Mouse (Mus musculus) limb, embryonic 13.5 days (tissue): ENCODE data around the gene Anapc11. TPM values are rescaled to one million over a fixed set of nuclear protein-coding genes. Genes with fewer than 3 reads are reported as not detected.

Experiments used
- ATAC-seq: fragments of 200-750 bp; cut with Nextera tagmentation; 2 replicates; pipeline ENCODE4 v1.8.0; 2017; ENCODE audit warnings: low read depth, moderate number of reproducible peaks, moderate TSS enrichment; ENCODE audit not compliant: low FRiP score
- H3K27ac ChIP-seq: fragments of 300-500 bp; sonication (generic); 2 replicates; pipeline ENCODE4 v1.5.1; 2015; ENCODE audit warnings: inconsistent platforms, mild to moderate bottlenecking, moderate library complexity
- H3K27me3 ChIP-seq: fragments of 300-500 bp; sonication (generic); 2 replicates; pipeline ENCODE4 v1.6.1; 2015; ENCODE audit warnings: mild to moderate bottlenecking, inconsistent platforms
- H3K36me3 ChIP-seq: fragments of 300-500 bp; sonication (generic); 2 replicates; pipeline ENCODE4 v1.6.1; 2015; ENCODE audit warnings: inconsistent platforms, mild to moderate bottlenecking, moderate library complexity
- H3K4me1 ChIP-seq: fragments of 300-500 bp; sonication (generic); 2 replicates; pipeline ENCODE4 v1.6.1; 2015; ENCODE audit warnings: inconsistent platforms
- H3K4me2 ChIP-seq: fragments of 300-500 bp; sonication (generic); replicated peaks from 2 replicates; pipeline ENCODE4 v1.6.1; 2015; ENCODE audit warnings: inconsistent platforms, mild to moderate bottlenecking, moderate library complexity
- H3K4me3 ChIP-seq: fragments of 300-500 bp; sonication (generic); 2 replicates; pipeline ENCODE4 v1.5.1; 2015; ENCODE audit warnings: moderate library complexity, mild to moderate bottlenecking, inconsistent platforms
- H3K9ac ChIP-seq: fragments of 300-500 bp; sonication (generic); 2 replicates; pipeline ENCODE4 v1.6.1; 2015; ENCODE audit warnings: mild to moderate bottlenecking, inconsistent platforms
- H3K9me3 ChIP-seq: fragments of 300-500 bp; sonication (generic); 2 replicates; pipeline ENCODE4 v1.6.1; 2016; ENCODE audit warnings: inconsistent platforms
- WGBS: fragments of 180-500 bp; shearing (Covaris S2); methylation state at CpG from one replicate; pipeline ENCODE4 v1.1.7; 2015; 5-methylcytosine and 5-hydroxymethylcytosine counted together
- polyA plus RNA-seq: library from polyadenylated mRNA; unstranded; fragments of >200 nt; fragmentation: Nextera tagmentation; extraction: Ambion mirVana; gene quantifications from 2 replicates; pipeline ENCODE4 v1.2.1, GENCODE M21; 2015

The Anapc11 gene
- polyA plus RNA-seq, 1 experiment from 2014 or later = 222 TPM

DNA sequence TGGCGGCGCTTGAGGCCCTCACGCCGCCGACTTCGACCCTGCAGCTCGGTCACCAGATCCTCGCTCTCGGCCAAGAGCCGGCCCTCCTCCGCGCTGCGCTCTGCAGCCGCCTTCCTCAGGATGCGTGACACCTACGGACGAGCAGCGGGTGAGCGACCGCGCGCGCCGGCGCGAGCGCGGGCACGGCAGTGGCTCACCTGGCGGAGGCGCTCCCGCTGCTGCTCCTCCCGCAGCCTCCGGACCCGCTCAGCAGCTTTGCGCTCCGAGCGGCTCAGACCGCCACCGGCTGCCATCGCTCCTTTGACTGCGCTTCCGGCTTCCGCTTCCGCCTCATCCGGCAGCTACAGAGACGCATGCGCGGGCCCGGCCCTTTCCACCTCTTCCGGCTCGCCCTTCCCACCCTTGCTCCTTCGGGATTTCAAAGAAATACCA is 26.5 kb downstream of the Anapc11 start:
- peaks cover 18% of the 10 kb centered on the region for H3K4me1 ChIP-seq
- WGBS = under 1% methylated on average over 53 of the region's 53 CpGs

DNA sequence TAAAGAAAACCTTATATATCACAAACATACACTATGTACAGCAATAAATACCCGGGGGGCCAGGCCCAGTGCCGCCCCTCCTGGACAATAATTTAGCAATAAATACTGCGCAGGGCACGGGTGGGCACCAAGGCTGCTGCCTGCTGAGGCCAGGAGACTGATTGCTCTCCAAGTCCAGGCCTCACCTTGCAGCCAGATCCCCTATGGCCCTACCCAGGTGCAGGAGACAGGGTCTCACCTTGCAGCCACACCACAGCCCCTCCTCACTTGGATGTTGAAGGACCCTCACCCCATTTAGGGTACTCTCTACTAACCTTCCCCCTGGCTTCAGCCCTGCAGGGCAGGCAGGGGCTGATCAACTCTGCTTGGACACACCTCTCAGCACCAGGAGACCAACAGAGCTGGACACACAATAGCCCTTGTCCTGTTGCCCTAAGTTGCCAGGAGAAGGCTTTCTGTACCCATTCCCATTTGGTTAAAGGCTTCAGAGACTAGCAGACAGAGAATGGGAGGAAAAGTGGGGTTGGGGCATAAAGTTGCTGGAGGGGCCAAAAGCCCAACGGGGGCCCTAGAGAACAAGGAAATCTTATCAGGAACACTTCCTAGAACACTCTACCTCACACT is 27.0 kb downstream of the Anapc11 start, which contains the start of gene Sirt7:
TSS of gene Sirt7 (minus strand) at position 89 of the 624 bp plus-strand sequence.
- Histone ChIP-seq H3K36me3 (peaks cover 58% of the 10 kb centered on the region), H3K4me1 (peaks cover 24% of the 10 kb centered on the region), H3K9ac (peak within 1 kb of the TSS; percentile 76), H3K27me3 (no peaks in the 10 kb centered on the region), H3K4me2 (peak within 1 kb of the TSS; percentile 100), H3K4me3 (peak within 1 kb of the TSS; percentile 96), H3K9me3 (no peaks in the 10 kb centered on the region), H3K27ac (peak within 1 kb of the TSS; percentile 61)
- peak; percentile 25; the same call in 1 of the 2 replicates for ATAC-seq
- WGBS = 17% methylated on average over 5 of the region's 5 CpGs

More for the DNA sequence above, 26.5 kb downstream of the Anapc11 start:
- Histone ChIP-seq H3K9ac (peak overlapping the region; percentile 76), H3K4me3 (peak overlapping the region; percentile 96), H3K27ac (peak overlapping the region; percentile 8; the same call in 1 of the 2 replicates), H3K9me3 (no peaks in the 10 kb centered on the region), H3K27me3 (no peaks in the 10 kb centered on the region), H3K4me2 (peak overlapping the region; percentile 100), H3K36me3 (peaks cover 62% of the 10 kb centered on the region)
- ATAC-seq = peak; percentile 81

DNA sequence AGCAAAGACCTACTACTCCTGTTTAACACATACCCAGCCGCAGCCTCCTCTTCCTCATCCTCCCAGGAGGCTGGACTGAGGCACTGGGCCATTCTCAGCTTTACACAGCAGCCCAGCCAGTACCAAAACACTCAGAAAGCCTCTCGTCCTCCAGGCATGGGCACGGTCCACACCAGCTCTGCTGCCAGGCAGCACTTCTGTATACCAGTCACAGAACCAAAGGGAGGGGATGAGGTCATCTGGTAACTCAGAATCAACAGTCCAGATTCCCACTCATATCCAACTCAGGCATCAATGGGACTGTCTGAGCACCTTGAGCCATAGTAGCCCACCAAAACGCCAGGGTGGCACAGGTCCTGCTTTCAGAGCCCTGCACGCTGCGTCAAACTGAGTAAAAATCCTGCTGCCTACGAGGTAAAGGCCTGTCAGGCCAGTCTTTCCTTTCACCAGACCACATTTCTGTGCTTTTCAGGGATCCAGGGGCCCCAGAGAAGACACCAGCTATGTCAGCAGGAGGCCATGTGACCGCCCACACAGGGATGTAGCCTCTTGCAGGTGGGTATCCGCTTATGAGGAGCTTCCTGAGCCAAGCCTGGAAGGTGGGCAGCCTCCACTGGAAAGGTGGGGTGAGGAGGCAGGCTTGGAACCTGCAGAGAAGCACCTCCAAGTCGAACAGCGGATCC is 28.7 kb downstream of the Anapc11 start:
- Histone ChIP-seq H3K4me2 (no peak overlapping the region), H3K36me3 (peaks cover 42% of the 10 kb centered on the region), H3K9me3 (no peaks in the 10 kb centered on the region), H3K27ac (no peak overlapping the region), H3K27me3 (no peaks in the 10 kb centered on the region), H3K9ac (no peak overlapping the region), H3K4me3 (no peak overlapping the region), H3K4me1 (peaks cover 40% of the 10 kb centered on the region)
- WGBS = 93% methylated on average over 11 of the region's 11 CpGs
- no peak for ATAC-seq

DNA sequence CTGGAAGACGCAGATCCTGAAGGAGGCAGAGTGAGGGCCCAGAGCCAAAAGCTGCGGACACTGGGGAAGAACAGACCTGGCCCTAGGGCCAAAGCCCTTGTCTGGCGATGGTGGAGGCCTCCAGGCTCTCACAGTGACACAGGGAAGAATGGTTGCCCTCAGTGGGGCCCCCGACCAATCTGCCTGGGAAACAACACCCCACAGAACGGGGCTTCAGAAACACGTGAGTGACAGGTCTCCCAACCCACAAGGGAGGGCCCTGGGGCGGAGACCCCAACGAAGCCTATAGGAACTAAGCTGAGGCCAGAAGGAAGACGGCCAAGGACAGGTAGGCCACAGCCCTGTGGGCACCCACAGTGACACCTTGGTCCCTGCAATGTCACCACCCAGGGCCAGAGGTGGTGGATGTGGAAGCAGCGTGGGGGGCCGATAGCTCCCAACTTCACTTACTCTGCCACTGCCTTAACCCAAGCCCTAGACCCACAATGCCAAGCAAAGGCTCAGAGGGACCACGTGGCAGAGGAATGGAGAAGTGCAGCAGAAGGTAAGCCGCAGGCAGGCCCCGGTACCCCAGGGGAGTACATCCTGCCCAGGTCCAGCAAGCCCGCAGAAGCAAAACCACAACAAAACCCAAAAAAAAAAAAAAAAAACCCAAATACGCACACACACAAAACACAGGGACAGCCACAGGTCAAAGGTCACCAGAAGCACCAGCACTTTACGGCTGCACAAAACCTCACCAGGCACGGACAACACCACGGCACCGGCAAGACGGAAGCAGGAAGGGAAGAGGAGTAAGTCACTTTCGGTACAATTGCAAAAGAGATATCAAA is 29.5 kb downstream of the Anapc11 start:
- no peak for ATAC-seq
- Histone ChIP-seq H3K4me3 (no peak overlapping the region), H3K9me3 (no peaks in the 10 kb centered on the region), H3K36me3 (peaks cover 35% of the 10 kb centered on the region), H3K27ac (no peak overlapping the region), H3K9ac (no peak overlapping the region), H3K4me1 (peaks cover 46% of the 10 kb centered on the region), H3K27me3 (no peaks in the 10 kb centered on the region), H3K4me2 (no peak overlapping the region)
- WGBS = 80% methylated on average over 22 of the region's 22 CpGs

DNA sequence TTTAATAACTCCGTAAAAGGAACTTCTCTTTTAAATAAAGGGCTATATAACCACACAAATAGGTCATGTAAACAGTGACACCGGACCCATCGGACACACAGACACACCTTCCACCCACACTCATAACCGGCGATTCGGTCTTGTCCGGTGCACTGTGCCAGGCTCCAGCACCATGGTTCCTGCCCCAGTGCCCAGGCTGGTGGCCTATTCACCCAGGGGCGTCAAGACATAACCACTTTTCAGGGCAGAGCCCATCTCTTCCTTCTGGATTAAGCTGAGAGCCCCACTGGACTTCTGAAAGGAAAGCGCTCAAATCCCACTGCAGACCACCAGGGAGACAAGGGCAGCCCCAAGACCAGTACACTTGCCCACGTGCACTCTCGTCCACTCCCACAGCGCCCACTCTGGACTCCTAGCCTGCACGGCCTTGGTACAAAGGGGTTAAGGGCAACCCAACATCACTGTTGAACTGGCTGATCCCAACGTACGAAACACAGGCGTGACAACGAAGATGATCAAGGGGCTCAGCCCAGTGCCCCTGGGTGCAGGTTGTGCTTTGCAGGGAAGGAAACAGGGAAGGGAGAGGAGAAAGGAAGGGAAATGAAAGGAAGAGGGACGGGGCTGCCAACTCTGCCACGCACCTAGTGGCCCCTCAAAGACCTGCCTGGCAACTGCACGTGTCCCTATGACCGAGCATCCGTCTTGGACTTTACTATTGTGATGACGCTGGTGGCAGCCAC is 30.6 kb downstream of the Anapc11 start:
- peaks cover 45% of the 10 kb centered on the region for H3K4me1 ChIP-seq
- WGBS = 94% methylated on average over 23 of the region's 23 CpGs
- ATAC-seq = no peak

DNA sequence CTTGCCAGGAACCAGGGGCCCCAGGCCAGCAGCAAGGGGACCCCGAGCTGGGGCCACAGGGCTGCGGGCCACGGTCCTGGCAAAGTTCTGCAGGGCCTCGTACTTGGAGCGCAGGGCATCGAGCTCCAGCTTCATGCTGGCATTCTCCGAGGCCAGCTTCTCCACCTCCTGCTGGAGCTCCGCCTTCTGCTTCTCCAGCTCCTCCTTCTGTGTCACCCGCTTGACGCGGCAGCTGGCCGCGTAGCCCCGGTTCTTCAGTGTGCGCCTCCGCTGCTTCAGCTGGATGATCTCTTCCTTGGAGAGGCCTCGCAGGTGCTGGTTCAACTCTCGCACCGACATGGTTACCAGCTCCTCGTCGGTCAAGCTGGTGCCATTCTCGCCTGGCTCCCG is 31.1 kb downstream of the Anapc11 start:
- Histone ChIP-seq H3K36me3 (peaks cover 30% of the 10 kb centered on the region), H3K27me3 (no peaks in the 10 kb centered on the region), H3K9me3 (no peaks in the 10 kb centered on the region), H3K4me3 (no peak overlapping the region), H3K27ac (no peak overlapping the region), H3K4me1 (peaks cover 43% of the 10 kb centered on the region), H3K4me2 (peak overlapping the region; percentile 11; the same call in 1 of the 2 replicates), H3K9ac (0 out of 2 replicates have a peak overlapping the region, but pooled peaks have one; percentile 19)
- no peak for ATAC-seq
- WGBS = 81% methylated on average over 23 of the region's 23 CpGs

More for the DNA sequence above, 30.6 kb downstream of the Anapc11 start:
- Histone ChIP-seq H3K9me3 (no peaks in the 10 kb centered on the region), H3K4me2 (0 out of 2 replicates have a peak overlapping the region, but pooled peaks have one; percentile 11), H3K9ac (0 out of 2 replicates have a peak overlapping the region, but pooled peaks have one; percentile 19), H3K36me3 (peaks cover 30% of the 10 kb centered on the region), H3K27ac (no peak overlapping the region), H3K4me3 (no peak overlapping the region), H3K27me3 (no peaks in the 10 kb centered on the region)

DNA sequence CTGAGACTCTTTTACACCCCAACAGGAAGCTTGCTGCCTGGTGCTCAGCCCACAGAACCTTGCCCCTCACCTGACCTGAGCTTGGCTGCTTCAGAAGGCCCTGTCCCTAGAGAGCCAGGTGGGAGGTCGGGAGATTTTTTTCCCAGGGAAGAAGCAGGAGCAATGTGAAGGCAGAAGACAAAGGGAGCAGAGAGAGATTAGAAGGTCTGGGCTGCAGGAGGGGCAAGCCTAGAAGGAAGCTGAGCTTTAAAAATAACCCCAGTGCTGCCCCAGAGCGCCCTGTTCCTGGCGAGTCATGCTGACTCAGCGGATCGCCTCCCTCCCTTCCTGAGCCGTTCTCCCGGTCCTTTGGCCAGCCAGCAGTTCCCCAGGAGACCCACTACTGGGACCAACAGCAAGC is 31.7 kb downstream of the Anapc11 start:
- Histone ChIP-seq H3K9ac (peak overlapping the region; percentile 55), H3K27ac (no peak overlapping the region), H3K4me1 (peaks cover 42% of the 10 kb centered on the region), H3K4me3 (no peak overlapping the region), H3K4me2 (peak overlapping the region; percentile 25), H3K36me3 (peaks cover 30% of the 10 kb centered on the region), H3K27me3 (no peaks in the 10 kb centered on the region), H3K9me3 (no peaks in the 10 kb centered on the region)
- no peak for ATAC-seq
- WGBS = 53% methylated on average over 7 of the region's 7 CpGs

DNA sequence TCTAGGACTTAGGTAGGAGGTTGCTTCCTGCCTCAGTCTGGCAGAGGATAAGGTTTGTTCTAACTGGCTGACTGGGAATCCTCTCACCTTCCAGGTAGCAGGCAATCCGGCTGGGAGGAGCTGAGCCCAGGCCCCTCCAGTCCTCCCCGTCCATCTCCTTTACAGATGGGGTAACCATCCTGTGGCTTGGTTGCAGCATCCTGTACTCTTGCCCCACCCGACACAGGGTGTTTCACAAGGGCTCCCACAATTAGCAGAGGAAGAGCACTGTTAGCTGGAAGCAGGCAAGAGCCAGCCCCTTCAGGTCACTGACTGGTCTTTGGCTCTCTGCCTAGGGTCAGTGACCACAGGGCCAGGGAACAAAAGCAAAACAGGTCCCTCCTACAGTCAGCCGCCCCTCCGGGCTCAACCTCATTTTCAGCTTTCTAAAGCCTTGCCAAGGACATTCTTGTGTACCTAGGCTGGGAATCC is 32.2 kb downstream of the Anapc11 start:
- WGBS = 71% methylated on average over 5 of the region's 5 CpGs
- H3K36me3 ChIP-seq = peaks cover 30% of the 10 kb centered on the region
- H3K27me3 ChIP-seq = no peaks in the 10 kb centered on the region
- H3K9me3 ChIP-seq = no peaks in the 10 kb centered on the region
- H3K4me2 ChIP-seq = peak overlapping the region; percentile 25
- peak overlapping the region; percentile 18; the same call in 1 of the 2 replicates for H3K27ac ChIP-seq
- H3K9ac ChIP-seq = peak overlapping the region; percentile 55
- no peak overlapping the region for H3K4me3 ChIP-seq
- H3K4me1 ChIP-seq = peaks cover 37% of the 10 kb centered on the region
- no peak for ATAC-seq

DNA sequence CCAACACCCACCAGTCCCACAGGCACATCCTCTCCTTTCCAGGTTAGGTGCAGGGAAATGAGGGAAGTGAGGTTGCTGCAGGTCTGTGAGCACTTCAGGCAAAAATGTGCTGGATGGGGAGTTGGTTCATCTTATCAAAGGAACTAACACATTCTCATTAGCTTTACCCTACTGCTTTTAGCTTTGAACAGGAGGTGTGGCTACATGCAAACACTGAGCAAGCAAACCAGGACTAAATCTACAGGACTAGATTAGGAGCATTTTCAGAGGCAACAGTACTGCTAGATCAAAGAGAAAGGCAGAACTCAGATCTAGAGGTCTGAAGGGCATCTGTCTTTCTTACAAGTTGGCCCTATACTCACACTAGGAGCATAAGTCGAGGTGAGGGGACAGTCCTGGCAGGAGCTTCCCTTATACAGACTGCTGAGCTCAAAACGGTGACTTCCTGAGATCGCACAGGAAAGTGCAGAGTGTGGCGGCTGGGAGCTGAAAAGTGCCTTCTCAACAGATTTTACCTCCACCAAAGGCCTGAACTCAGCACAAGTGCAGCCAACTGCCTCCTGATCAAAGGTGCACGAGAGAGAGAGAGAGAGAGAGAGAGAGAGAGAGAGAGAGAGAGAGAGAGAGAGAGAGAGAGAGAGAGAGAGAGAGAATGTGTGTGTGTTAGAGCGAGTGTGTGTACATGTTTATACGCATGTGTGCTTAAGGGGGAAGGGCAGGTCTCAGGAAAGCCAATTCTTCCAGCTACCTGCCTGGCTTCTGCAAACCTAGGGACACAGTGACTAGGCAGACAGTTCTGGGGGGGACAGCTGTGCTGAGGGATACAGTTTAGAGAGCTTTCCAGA is 32.9 kb downstream of the Anapc11 start:
- Histone ChIP-seq H3K36me3 (peaks cover 30% of the 10 kb centered on the region), H3K4me3 (peak overlapping the region; percentile 96), H3K9ac (peak overlapping the region; percentile 94; the same call in 1 of the 2 replicates), H3K4me2 (peak overlapping the region; percentile 85), H3K4me1 (peaks cover 33% of the 10 kb centered on the region), H3K27ac (peak overlapping the region; percentile 18; the same call in 1 of the 2 replicates), H3K27me3 (no peaks in the 10 kb centered on the region), H3K9me3 (no peaks in the 10 kb centered on the region)
- ATAC-seq = no peak
- WGBS = 39% methylated on average over 7 of the region's 7 CpGs

DNA sequence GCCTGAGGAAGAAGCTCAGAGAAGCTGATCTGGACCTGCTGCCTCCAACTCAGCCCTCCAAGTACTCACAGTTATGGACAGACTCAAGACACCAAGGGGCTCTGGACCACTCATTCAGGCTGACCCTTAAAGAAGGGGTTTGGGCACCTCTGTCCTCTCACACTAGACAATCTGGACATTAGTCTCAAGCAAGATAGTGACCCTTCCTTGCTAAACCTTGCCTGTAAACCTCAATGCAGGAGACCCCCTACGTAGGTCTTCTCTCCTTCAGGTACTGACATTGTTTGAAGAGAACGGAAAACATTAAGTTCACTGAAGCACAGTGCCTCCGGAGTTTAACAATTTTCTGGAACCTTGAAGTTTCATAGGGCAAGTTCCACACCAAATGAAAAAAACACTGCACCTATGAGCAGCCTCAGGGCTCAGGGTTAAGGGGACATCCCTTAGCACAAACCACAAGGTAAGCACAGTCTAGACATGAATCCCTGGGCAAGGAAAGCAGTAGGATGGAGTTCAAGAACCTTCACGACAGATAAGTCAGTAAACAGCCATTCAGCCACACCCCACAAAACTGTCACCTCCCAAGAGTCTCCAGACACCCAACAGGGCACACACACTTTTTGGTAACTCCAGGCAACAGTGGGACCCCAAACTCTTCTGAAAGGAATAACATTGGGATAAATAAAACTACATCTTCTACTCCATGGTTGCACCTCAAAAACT is 33.7 kb downstream of the Anapc11 start:
- H3K4me2 ChIP-seq = peak overlapping the region; percentile 85
- peaks cover 33% of the 10 kb centered on the region for H3K4me1 ChIP-seq
- H3K9ac ChIP-seq = peak overlapping the region; percentile 94
- 65% methylated on average over 4 of the region's 4 CpGs for WGBS
- H3K27me3 ChIP-seq = no peaks in the 10 kb centered on the region
- ATAC-seq = no peak
- no peak overlapping the region; the same call in 1 of the 2 replicates for H3K27ac ChIP-seq
- H3K36me3 ChIP-seq = peaks cover 26% of the 10 kb centered on the region
- peak overlapping the region; percentile 96 for H3K4me3 ChIP-seq
- no peaks in the 10 kb centered on the region for H3K9me3 ChIP-seq
